Comparison of ENCODE assay signal across 8 mouse cellular contexts in the genomic region with DNA sequence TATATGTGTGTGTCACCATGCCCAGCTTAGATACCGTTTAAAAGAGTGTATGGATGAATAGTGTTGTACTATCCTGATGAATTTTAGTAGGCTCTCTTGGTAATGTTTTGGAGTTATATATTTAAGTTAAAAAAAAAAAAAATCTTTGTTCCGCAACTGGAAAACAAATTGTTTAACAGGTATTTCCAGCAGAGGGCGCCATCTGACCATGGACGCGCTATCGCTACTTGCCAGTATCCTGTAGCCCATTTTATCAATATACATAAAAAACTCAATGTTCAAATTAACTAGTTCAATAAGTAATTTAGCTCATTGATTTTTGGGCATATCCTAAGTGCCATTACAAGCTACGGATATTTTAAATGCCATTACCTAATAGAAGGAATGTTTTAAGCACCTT. TPM values are rescaled to one million over a fixed set of nuclear protein-coding genes. Genes with fewer than 3 reads are reported as not detected.
DNase-seq lines count a peak whose midpoint lies in the region; ATAC-seq and TF ChIP-seq lines count a peak whose summit lies in the region.

No protein-coding gene starts in this region.

- H3K4me2 ChIP-seq in kidney, embryonic 14.5 days (replicated peaks; ENCODE audit: low read depth, low read length), result no peak overlapping the region
- no peak overlapping the region for H3K4me2 ChIP-seq in midbrain, postnatal 0 days (ENCODE audit: low read depth, low read length, poor library complexity, severe bottlenecking)

- no peak overlapping the region for H3K9ac ChIP-seq in kidney, embryonic 14.5 days (ENCODE audit: low read depth, low read length)
- no peak overlapping the region for H3K9ac ChIP-seq in midbrain, postnatal 0 days (replicated peaks; ENCODE audit: low read length, poor library complexity, severe bottlenecking)

- H3K4me3 ChIP-seq in kidney, embryonic 14.5 days (ENCODE audit: low read length), result no peak overlapping the region
- H3K4me3 ChIP-seq in E14TG2a.4 (replicated peaks; ENCODE audit: low read length), result no peak overlapping the region
- no peak overlapping the region for H3K4me3 ChIP-seq in embryonic facial prominence, embryonic 10.5 days
- no peak overlapping the region for H3K4me3 ChIP-seq in midbrain, postnatal 0 days (ENCODE audit: low read depth, low read length)

- H3K27ac ChIP-seq in kidney, embryonic 14.5 days (ENCODE audit: low read depth, low read length), result no peak overlapping the region
- H3K27ac ChIP-seq in embryonic facial prominence, embryonic 10.5 days (replicated peaks), result no peak overlapping the region
- no peak overlapping the region for H3K27ac ChIP-seq in midbrain, postnatal 0 days (ENCODE audit: low read depth, low read length)

- DNase-seq in kidney, adult 8-10 months, result peak; percentile 28 to 54
- peak; percentile 76 for DNase-seq in embryonic facial prominence, embryonic 10.5 days (ENCODE audit: low spot score)
- peak; percentile 75 to 79 for DNase-seq in layer of hippocampus, postnatal 10 days (ENCODE audit: low spot score in 2 of 2)
- DNase-seq in midbrain, postnatal 0 days (ENCODE audit: low spot score), result peak; percentile 90

- 6% methylated on average over 7 of the region's 7 CpGs for WGBS in kidney, embryonic 14.5 days
- WGBS in embryonic facial prominence, embryonic 10.5 days, result 4% methylated on average over 7 of the region's 7 CpGs
- WGBS in midbrain, postnatal 0 days, result 5% methylated on average over 7 of the region's 7 CpGs

- ATAC-seq in kidney, embryonic 14.5 days (ENCODE audit: low FRiP score, low TSS enrichment), result no peak
- ATAC-seq in activated CD4-positive, CD25-positive, alpha-beta regulatory T cell, adult 4 months, result peak; percentile 36
- ATAC-seq in midbrain, postnatal 0 days (ENCODE audit: low FRiP score), result no peak
- ATAC-seq in inflammation-experienced regulatory T-cells, adult 6 months, result no peak

- H3K36me3 ChIP-seq in kidney, embryonic 14.5 days (ENCODE audit: control insufficient read depth, insufficient read depth, low read length), result no peaks in the 10 kb centered on the region
- no peaks in the 10 kb centered on the region for H3K36me3 ChIP-seq in E14TG2a.4 (ENCODE audit: insufficient read depth, low read length)
- no peaks in the 10 kb centered on the region for H3K36me3 ChIP-seq in embryonic facial prominence, embryonic 10.5 days (replicated peaks)
- H3K36me3 ChIP-seq in midbrain, postnatal 0 days (ENCODE audit: insufficient read depth, low read length), result no peaks in the 10 kb centered on the region

- H3K27me3 ChIP-seq in kidney, embryonic 14.5 days (ENCODE audit: control insufficient read depth, insufficient read depth, low read length), result no peaks in the 10 kb centered on the region
- no peaks in the 10 kb centered on the region for H3K27me3 ChIP-seq in E14TG2a.4 (ENCODE audit: insufficient read depth, low read length)
- H3K27me3 ChIP-seq in embryonic facial prominence, embryonic 10.5 days (replicated peaks; ENCODE audit: low read depth, poor library complexity, severe bottlenecking), result peaks cover 7% of the 10 kb centered on the region; the same call in 1 of the 2 replicates
- H3K27me3 ChIP-seq in midbrain, postnatal 0 days (ENCODE audit: insufficient read depth, low read length), result no peaks in the 10 kb centered on the region

- TF ChIP-seq CTCF in E14TG2a.4 (conservative IDR thresholded peaks at IDR 0.05; ENCODE audit: low read length), result peak; percentile 58
- TF ChIP-seq CTCF in midbrain, postnatal 0 days (IDR thresholded peaks at IDR 0.05), result peak; percentile 88

- no peaks in the 10 kb centered on the region for H3K4me1 ChIP-seq in kidney, embryonic 14.5 days (ENCODE audit: control insufficient read depth, insufficient read depth, low read length)
- H3K4me1 ChIP-seq in E14TG2a.4 (replicated peaks; ENCODE audit: low read depth, low read length), result peaks cover 28% of the 10 kb centered on the region
- H3K4me1 ChIP-seq in embryonic facial prominence, embryonic 10.5 days, result peaks cover 7% of the 10 kb centered on the region
- no peaks in the 10 kb centered on the region for H3K4me1 ChIP-seq in midbrain, postnatal 0 days (ENCODE audit: insufficient read depth, low read length)

- no peaks in the 10 kb centered on the region for H3K9me3 ChIP-seq in kidney, embryonic 14.5 days (ENCODE audit: control insufficient read depth, low read length)
- H3K9me3 ChIP-seq in E14TG2a.4 (ENCODE audit: low read length), result no peaks in the 10 kb centered on the region
- no peaks in the 10 kb centered on the region for H3K9me3 ChIP-seq in embryonic facial prominence, embryonic 10.5 days
- H3K9me3 ChIP-seq in midbrain, postnatal 0 days (ENCODE audit: low read length), result no peaks in the 10 kb centered on the region

RNA-seq across cellular contexts. Expression of a gene that starts 14.8 kb away (rescaled TPM):
- 266 and 271 TPM in 2 replicates for polyA plus RNA-seq in kidney, embryonic 14.5 days (2014; fragmentation: Nextera tagmentation; extraction: Ambion mirVana)
- polyA plus RNA-seq in activated CD4-positive, CD25-positive, alpha-beta regulatory T cell, adult 4 months (2017; shearing (Covaris generic)), result 100 to 1,000 TPM; 113 to 143 TPM
- 372 TPM in 2 replicates for polyA plus RNA-seq in embryonic facial prominence, embryonic 10.5 days (2016; fragmentation: Nextera tagmentation; extraction: Ambion mirVana)
- total RNA-seq in layer of hippocampus, postnatal 10 days (2021), result 100 to 1,000 TPM; 112 to 116 TPM
- 38.2 and 40.5 TPM in 2 replicates for total RNA-seq in midbrain, postnatal 0 days (2014; rRNA removed)
- polyA plus RNA-seq in midbrain, postnatal 0 days (2015; fragmentation: Nextera tagmentation; extraction: Ambion mirVana), result 257 and 268 TPM in 2 replicates
- polyA plus RNA-seq in inflammation-experienced regulatory T-cells, adult 6 months (2017; shearing (Covaris generic)), result 100 to 1,000 TPM; 112 to 157 (median 126) TPM
